Mouse (Mus musculus) left cerebral cortex, adult 6 months (tissue): ENCODE data around the gene Wfdc21. TPM values are rescaled to one million over a fixed set of nuclear protein-coding genes. Genes with fewer than 3 reads are reported as not detected.

Source experiments
- long read RNA-seq, 2 experiments: library from polyadenylated mRNA; unstranded; transcript quantifications; one replicate each; pipeline ENCODE4 v2.0.0; 2019 to 2020
- polyA plus RNA-seq: library from polyadenylated mRNA; unstranded; fragments of <200 nt; fragmentation: Nextera tagmentation; gene quantifications from 2 replicates; pipeline ENCODE4 v1.2.3, GENCODE M21; 2021

Gene Wfdc21
- not detected in 2 replicates for polyA plus RNA-seq
- long read RNA-seq, experiment 1: 0 reads
- long read RNA-seq, experiment 2: 0 reads

GRCm38 (mm10) chr11:83746681-83747080 is at the start of gene Wfdc21:
Gene Wfdc21 (plus strand): TSS chr11:83746940.

GRCm38 (mm10) chr11:83703705-83704104 is 43.0 kb upstream of the Wfdc21 start, which contains the start of gene Wfdc17:
Gene Wfdc17 (plus strand): TSS chr11:83703991.

GRCm38 (mm10) chr11:83708715-83709114 is 38.0 kb upstream of the Wfdc21 start, which contains the start of gene Wfdc18:
Gene Wfdc18 (plus strand): TSS chr11:83709015.

DNA sequence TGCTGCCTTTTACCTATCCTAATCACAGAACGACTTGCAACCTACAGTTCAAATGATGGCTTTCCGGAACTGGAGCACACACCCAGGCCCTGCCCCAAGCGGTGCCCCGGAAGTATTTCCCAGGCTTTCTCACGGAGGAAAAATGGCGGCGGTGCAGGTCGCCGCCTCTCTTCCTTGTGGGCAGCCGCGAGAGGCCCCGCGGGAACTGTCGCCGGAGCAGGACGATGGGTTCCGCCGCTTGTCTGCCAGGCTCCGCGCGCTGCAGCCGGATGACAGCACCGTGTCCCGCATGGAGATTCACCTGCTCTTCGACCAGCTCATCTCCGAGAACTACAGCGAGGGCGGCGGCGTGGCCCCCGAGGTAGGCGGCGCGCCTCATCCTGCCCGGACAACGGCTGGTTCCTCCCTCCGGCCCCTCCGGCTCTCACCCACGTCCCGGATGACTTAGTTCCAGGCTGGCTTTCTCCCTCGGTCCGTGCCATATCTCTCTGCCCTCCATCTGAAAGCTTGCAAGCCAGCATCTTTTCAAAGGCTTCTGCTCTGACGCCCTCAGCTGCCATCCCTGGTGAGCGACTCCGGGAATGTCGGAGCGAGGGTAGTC is 6.9 kb downstream of the Wfdc21 start, which contains the start of gene Heatr6:
Gene Heatr6 (plus strand): TSS at position 116 of the 601 bp plus-strand sequence.

Other genes with a start within 250 kb of the Wfdc21 start
- gene Heatr9, start 224.8 kb upstream of the Wfdc21 start, polyA plus RNA-seq: not detected in 2 replicates
- 0.74 and 5.3 TPM in 2 replicates for gene Ccl5, start 216.4 kb upstream of the Wfdc21 start, polyA plus RNA-seq
- 0.67 and 2.3 TPM in 2 replicates for gene Ccl9, start 168.3 kb upstream of the Wfdc21 start, polyA plus RNA-seq
- gene Ccl6, start 153.9 kb upstream of the Wfdc21 start, polyA plus RNA-seq: 3.0 TPM in 2 replicates
- gene Rpl9-ps1, start 101.3 kb upstream of the Wfdc21 start, polyA plus RNA-seq: not detected in 2 replicates
- 1.0 and 1.1 TPM in 2 replicates for gene Ccl3, start 97.6 kb upstream of the Wfdc21 start, polyA plus RNA-seq
- 0.78 and 1.6 TPM in 2 replicates for gene Ccl4, start 84.4 kb upstream of the Wfdc21 start, polyA plus RNA-seq
- gene Wfdc17, start 42.9 kb upstream of the Wfdc21 start, polyA plus RNA-seq: 2.4 and 3.2 TPM in 2 replicates
- 9.6 and 12.4 TPM in 2 replicates for gene Wfdc18, start 37.9 kb upstream of the Wfdc21 start, polyA plus RNA-seq
- 5.9 and 6.4 TPM in 2 replicates for gene Heatr6, start 6.8 kb downstream of the Wfdc21 start, polyA plus RNA-seq
- gene Hnf1b, start 103.1 kb downstream of the Wfdc21 start, polyA plus RNA-seq: 0.55 and 1.4 TPM in 2 replicates
- 9.8 and 12.2 TPM in 2 replicates for gene Ddx52, start 195.1 kb downstream of the Wfdc21 start, polyA plus RNA-seq
- 6.0 and 7.5 TPM in 2 replicates for gene Synrg, start 217.5 kb downstream of the Wfdc21 start, polyA plus RNA-seq